Mouse (Mus musculus) erythroblast, embryonic 14.5 days (primary cell): ENCODE measurements around the gene Gm11492.

ENCODE experiments used
- GATA1 ChIP-seq: IDR thresholded peaks from 2 replicates; pipeline ENCODE4 v1.6.1; 2012; ENCODE audit warnings: low read length, inconsistent platforms, mixed read lengths
- TAL1 ChIP-seq: IDR thresholded peaks from 3 replicates; pipeline ENCODE4 v1.6.1; 2012; ENCODE audit warnings: low read length, inconsistent platforms, mixed read lengths

DNA sequence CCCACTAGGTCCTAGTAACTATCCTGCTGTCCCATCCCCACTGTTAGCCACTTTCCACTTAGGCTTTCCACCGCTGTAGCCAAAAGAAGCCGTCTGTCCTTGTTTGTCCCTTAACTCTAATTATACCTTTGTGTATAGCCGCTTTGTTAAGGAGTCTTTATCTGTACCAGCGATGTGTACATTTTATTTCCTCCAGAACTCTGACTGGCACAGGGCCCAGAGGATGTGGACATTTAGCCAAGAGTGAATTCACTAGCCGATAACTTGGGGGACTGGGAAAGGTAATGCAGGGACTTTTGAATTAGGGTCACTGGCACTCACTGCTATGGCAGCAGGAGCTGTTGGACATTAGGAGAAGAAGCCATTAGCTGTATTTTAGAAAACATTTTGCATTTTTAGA is 12.1 kb upstream of the Gm11492 start:
- TF ChIP-seq TAL1 (no peak), GATA1 (no peak)
